Mouse (Mus musculus): ENCODE measurements around the gene Pkd1l2.

Gene Pkd1l2

DNA sequence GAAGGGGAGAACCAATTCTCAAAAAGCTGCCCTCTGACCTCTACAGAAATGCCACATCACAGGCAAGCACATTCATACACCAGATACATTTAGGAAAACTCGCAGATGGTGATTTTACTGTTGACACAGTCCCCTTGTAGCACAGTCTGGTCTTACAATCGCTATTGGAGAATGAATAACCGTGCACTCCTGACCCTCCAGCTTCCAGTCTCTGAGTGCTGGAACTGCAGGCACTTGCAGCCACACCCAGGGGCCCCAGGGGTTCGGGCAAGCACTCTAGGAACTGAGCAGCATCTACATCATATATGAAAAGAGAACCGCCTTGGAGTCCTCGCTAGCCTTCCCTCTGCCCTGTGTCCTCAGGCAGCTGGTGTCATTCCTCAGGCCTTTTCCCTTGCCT, 50.8 kb downstream of the Pkd1l2 start:
- no peak for DNase-seq

DNA sequence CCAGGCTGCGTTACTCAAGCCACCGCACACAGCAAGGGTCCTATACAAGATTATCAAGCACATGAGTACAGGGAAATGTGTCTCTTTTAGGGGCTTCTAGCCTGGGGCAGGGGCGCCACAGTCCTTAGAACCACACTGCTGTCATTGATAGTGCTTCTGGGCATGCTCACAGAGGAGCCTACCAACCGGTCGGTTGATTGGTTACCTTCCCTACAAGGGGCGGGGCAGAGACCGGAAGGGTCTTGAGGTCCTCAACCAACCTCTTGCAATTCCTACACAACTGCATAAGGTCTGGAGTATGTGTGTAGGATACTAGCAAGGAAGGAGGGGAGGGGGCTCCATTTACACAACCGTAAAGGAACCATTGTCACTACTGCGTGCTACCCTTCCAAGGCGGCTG, 53.6 kb downstream of the Pkd1l2 start:
- DNase-seq = no peak

DNA sequence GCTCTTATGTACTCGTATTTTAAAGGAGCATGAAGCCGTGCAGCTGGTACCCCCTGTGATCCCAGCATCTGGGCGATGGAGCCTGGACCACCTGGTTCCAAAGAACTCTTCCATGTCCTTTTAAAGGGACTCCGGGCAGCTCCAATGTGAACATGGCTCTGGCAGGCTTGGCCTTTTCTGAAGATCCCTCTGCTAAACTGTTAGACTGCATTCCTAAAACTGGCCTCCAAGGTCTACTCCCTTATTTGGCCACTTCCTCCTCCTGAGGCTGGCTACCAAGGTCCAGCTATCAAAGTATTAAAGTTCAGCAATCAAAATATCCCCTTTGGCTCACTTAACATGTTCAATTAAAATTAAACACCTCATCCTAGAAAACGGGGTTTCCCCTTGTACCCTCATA, 54.6 kb downstream of the Pkd1l2 start:
- DNase-seq = no peak

DNA sequence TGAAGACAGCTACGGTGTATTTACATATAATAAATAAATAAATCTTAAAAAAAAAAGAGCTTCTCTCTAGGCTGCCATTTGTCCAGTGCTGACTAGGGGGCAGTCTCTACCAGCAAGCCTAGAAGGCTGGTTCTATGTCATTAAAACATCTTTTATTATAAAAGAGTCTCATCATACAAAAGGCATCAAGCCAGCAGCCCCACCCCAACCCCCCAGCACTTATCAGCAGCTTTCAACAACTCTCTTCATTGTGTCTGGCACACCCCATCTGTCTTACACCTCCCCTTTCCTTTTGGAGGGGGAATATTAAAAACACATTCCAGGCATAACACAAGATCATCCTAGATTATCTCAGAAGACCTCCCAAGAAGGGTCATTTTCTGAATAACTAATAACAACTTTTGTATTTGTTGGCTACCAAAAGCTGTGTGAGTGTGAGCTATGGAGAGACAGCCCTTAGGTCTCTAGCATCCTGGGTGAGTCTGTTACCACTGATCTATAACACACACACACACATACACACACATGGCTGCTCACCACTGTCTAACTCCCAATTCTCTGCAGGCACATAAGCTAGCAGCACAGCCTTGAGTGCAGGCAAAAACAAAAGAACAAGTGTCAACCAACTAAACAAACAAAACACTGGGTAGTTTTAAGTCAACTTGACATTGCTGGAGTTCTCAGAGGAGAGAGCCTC, 59.8 kb downstream of the Pkd1l2 start:
- no peak for DNase-seq

DNA sequence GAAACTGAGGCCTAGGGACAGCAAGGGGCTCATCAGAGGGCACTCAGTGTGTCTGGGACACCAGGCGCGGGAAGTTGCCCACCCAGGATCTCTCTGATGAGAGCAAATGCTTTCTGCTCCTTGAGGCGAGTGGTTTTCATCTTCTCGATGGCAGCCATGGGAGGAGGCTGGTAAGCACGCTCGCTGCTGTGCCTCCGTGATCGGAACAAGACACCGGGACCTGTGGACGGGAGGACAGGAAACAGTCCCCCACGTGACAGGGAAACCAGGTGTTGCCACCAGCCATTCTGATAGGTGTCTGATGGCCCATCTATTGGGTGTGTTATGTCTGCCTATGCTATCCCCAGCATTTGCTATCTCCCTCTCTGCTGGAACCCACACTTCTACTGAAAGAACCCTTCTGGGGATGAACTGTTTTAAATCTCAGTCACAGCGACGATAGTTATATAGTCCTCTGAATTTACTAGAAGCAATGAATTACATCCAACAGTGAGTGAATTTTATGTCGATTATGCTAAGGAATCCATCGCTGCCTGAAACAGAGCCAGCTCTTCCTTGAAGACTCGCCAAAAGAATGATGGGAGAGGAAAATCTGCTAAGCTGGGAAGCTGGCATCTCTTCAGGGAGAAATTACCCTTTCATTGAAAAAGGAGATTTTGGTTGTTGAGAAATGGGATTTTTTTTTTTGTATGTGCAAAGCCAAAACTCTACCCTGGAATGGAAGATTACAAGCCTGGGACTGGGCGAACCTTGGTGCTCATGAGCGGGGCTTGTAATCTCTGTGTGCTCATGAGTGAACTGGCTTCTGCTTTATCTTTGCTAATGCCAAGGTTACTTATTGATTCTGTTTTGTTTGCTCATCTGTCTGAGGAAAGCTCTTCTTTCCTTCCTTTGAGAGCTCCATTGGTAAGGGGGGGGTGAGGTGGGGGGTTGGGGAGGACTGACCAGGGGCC, 62.6 kb downstream of the Pkd1l2 start:
- DNase-seq = peak; percentile 19

DNA sequence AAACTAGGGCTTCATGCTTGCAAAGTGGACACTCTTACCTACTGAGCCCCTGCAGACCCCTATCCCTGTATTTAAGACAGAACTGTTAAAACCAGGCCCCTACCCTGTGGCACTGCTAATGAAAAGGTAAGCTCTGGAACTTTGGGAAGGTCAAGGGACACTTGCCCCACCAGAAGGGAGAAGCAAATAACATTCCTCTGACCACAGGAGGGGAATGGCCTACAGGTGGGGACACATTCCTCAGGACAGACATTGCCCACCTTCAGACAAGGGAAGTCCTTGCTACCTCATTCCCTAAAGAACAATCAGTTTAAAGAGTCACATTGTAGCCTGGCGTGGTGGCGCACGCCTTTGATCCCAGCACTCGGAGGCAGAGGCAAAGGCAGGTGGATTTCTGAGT, 64.4 kb downstream of the Pkd1l2 start:
- DNase-seq = no peak

DNA sequence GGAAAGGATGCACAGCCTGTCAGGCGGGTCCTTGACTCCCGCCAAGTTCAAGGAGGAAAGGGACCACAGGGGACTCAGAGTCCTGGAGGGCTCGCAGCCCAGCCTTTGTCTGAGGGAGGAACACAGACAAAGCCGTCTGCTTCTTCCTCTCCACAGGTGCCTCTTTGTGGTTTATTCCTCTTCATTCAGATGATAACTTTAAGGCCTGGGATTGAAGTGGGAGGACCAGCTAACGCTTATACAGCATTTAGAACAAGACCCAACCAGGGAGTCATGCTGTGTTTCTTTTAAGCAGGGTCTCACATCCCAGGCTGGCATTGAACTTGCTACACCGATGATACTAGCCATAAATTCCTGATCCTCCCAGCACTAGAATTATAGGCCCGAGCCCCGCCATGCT, 65.2 kb downstream of the Pkd1l2 start:
- DNase-seq = no peak

DNA sequence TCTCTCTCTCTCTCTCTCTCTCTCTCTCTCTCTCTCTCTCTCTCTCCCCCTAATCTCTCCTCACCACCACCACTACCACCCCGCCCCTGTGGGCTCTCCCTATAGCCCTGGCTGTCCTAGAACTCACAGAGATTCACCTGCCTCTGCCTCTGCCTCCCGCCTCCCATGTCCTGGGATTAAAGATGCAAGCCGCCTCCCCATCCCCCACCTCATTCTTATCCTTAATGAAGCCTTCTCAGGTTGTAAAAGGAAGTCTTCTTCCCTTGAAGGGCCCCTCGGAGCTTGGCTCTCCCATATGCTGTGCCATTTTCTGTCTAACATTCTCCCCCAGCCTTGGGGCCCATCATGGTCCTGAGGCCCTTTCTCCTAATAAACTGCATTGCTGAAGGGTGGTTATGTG, 66.6 kb downstream of the Pkd1l2 start:
- no peak for DNase-seq

DNA sequence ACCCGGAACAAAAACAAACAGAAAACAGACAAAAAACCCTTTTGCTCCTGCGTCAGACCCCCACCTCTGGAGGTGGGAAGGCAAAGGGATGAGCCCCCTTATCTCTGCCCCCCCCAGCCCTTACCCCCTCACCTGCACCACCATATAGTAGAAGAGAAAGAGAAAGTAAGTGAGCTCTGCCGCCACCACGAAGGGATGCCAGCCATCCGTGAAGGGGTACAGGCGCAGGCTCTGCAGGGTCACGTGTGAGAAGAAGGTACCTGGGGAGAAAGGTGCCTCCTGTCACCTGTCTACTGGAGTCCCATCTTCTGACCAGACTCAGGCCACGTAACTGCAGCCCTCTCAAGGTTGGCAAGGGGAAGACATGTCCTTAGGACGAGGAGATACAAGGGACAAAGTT, 70.9 kb downstream of the Pkd1l2 start:
- no peak for DNase-seq

DNA sequence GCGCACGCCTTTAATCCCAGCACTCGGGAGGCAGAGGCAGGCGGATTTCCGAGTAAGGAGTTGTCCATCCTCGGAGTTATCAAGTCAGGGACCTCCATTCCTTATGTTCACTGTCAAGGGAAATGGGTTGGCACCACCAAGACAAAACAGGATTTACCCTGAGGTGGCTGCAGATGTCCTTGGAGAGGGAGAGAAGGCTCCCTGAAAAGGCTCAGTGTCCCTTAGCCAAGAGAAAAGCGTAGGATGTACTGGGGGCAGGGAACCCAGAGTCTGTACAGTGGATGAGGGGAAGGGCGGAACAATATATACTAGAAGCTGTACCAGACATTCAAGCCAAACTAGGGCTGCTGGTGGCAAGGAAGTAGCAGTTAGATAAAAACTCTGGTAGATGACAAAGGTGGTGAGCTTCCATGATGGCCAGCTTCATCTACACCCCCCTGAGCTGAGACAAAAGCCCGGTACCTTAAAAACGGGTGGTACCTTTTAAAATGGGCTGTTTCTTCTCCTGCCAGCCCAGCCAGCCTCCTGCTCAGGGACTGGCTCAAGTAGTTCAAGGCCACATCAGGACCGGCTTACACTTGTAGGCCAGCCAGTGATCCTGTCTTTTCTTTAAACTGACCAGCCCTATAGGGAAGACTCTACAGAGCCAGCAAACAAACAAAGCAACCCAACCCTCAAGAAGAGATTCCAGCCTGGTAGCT, 88.1 kb downstream of the Pkd1l2 start:
- DNase-seq = no peak

DNA sequence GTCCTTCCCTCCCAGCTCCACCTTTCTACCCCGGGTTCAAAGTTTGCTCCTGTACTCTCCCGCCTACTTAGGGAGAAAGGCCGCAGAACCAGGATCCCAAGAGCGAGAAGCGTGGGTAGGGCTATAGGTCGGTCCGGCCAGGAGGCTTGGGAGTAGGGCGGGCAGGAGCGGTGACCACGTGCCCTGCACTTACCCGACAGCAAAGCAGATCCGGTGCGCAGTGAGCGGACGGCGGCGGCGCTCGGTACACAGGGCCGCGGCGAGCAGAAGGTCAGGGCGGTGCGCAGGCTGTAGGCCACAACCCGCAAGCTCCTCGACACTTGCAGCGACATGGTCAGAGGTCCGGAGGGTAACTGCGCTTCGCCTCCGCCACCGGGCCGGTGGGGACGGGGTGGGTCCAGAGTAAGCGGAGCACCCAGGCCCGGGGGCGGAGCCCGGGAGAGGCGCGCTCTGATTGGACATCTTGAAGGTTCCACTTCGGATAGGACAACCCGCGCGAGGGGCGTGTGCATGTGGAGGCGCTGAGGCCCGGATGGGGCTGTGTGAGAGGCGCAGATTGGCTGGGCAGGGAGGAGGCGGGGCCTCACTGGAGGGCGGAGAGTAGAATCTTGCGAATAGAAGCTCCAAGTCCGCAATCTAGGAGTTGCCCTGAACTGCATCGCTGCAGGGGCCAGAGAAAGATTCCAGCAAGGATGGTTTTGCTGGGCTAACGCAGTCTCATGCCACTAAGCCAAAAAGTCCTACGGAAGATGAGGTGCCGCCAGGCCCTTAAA, 89.0 kb downstream of the Pkd1l2 start, which contains the start of gene Gcsh:
TSS of gene Gcsh (minus strand) at position 443 of the 773 bp plus-strand sequence.
- DNase-seq = peak; percentile 98

DNA sequence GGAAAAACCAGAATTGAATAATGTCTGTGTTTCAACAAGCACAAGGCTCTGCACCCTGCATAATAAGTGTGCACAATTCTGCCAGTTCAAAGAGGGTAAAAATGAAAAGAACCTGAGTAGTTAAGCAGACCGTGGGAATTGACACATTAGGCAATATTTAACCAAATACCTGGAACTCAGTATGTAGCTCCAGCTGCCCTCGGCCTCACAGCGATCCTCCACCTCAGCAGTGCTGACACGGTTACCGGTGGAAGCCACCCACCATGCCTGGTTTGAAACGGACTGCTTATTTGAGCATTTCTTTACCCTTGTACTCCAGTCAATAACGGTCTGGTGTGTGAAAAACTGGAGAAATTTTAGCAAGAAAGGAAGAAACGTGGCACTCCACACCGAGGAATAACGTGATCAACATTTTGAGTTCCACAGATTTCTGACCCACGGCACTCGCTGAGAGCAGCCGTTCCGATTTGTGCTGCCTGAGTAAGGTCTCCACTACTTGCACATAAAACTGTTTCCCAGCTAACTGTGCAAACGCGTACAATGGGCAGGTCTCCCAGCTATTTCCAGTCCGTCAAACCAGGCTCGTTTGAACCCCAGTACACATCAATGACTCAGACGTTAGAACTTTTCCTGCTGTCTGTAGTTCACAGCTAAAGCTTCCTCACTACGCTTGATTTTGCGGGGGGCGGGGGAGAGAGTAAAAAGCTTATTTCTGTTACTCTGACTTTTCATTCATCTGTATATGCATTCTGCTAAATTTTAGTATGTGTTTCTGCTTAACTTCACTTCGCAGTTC, 89.9 kb downstream of the Pkd1l2 start:
- no peak for DNase-seq

DNA sequence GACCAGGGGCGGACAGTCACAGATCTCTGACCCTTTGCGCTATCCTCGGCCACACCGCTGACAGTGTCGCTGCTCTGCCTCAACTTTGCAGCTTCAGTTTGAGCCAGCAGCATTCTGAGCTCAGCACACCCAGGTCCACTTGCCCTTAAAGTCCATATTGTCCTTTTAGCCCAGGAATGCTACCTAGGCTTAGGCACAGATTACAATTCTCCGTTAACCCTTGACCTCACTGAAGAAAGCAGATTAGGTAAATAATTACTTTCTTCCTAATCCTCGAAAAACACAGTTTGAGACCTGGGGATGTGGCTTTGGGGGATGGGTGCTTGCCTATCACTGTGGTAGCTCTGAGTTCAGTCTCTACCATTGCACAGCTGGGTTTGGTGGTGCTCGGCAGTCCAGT, 91.0 kb downstream of the Pkd1l2 start:
- no peak for DNase-seq

DNA sequence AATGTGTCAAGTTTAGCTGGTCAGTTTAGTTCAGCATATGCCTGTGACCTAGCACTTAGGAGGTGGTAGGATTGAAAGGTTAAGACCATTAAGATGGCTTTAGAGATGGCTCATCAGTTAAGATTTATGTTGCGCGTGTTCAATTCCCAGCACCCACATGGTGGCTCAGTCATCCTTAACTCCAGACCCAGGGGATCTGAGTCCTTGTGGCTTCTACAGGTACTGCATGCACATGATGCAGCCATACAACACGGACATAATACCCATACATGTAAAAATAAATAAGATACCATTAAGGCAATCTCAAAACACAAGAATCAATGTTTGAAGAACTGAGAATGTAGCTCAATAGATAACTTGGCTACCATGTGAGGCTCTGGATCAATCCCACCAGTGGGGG, 92.4 kb downstream of the Pkd1l2 start:
- no peak for DNase-seq

DNA sequence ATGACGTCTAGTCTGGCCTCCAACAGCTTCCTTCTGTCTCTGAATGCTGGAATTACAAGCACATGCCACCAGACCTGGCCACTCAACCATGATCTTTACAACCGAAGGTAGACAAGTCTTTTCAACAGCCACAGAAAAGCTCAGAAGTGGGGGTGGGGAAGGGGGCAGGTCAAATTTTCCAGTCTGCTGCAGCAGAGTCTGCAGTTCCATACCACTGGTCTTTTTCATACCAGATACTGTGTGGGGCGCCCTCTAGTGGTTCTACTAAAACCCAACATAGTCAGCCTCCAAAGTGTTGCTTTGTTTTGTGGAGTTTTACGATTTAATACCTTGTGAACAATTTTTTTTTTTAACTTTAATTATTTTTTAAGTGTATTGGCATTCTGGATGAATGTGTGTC, 102.1 kb downstream of the Pkd1l2 start:
- DNase-seq = peak; percentile 34

DNA sequence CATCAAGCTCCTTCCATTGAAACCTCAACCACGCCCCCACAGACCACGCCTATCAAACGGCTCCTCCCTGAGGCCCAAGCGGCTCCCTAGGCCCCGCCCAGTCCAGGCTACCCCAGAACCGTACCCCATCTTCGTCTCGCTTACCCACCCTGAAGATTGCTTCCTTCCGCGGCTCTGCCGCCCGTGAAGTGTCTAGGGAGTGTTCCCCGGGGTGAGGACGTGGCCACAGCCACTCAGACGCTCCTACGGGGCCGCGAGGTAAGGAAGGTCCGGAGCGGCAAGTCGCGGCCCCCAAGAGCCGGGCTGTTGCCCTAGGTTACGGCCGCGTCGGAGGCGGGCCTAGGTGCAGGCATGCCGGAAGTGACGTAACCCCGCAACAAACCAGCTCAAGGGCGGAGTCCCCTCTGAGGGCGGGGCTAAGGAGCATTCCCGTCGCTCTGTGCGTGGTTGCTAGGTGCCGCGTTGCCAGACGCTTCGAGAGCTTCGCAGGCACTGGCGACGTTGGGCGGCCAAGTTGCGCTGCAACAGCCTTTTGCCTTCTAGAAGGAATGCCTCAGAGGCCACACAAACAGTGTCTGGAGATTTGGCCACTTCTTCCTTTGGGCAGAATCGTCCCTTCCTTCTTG, 103.5 kb downstream of the Pkd1l2 start, which contains the start of gene 1700030J22Rik:
TSS of gene 1700030J22Rik (minus strand) at position 329 of the 626 bp plus-strand sequence.
- DNase-seq = peak; percentile 98

DNA sequence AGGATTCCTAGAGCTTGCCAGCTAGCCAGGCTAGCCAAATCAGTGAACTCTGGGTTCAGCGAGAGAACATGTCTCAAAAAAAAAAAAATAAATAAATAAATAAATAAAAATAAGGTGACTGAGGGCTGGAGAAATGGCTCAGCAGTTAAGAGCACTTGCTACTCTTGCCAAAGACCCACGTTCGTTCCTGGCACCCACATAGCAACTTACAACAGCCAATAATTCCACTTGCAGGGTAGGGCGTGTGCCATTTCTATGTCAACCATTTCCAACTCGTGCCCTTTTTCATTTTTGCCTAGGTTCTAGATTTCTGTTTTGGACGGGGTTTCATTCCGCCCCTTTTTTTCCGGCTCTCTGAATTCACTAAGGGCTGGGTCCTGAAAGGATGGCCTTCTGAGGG, 104.2 kb downstream of the Pkd1l2 start:
- peak; percentile 19 for DNase-seq

DNA sequence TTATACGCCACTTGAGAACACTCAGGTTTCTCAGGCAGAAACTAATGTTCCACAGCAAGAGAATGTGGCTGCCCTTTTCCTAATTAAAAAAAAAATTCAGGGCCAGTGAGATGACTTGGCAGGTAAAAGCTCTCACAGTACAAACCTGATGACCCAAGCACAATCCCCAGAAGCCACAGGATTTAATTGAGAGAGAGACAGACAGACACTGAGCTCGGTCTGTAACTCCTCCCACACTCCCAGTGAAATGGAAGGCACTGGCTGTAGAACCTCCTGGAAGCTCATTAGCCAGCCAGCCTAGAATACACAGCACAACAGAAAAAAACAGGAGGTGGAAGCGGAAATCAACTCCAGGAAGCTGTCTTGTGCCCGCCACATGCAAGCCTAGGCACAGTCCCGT, 106.6 kb downstream of the Pkd1l2 start:
- DNase-seq = no peak

DNA sequence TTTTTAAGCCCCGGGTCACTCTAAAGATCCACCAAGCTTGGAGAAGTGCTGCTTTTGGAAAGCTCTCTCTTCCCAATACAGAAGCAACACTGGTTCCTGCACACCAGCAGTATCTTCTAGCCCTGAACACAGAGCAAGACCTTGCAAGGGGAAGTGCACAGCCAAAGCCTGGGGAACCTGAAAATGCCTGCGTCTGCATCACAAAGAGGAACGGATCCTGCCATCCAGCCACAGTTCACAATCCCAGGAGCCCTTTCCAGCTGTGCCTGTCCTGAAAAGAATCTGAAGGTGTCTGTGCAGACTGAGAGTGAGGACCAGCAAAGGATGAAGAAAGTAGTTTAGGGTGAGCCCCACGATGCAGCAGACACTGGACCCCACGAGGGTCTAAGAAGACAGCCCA, 107.2 kb downstream of the Pkd1l2 start:
- DNase-seq = peak; percentile 31

DNA sequence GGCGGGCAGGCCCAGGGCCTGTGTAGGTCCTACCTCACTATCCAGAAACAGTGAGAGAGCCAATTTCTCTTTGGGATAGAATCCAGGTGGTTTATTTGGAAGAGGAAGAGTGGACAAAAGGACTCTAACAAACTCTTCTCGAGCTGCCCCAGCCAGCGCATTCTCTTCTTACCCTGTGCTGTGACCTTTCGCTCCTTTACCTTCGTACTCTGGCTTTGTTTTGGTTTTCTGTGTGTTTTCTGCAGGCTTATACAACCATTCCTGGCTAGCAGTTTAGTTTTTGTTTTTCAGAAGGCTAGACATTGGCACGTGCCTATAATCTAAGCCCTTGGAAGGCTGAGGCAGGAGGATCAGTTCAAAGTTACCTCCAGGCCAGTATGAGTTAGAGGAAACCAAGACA, 112.7 kb downstream of the Pkd1l2 start:
- DNase-seq = no peak

DNA sequence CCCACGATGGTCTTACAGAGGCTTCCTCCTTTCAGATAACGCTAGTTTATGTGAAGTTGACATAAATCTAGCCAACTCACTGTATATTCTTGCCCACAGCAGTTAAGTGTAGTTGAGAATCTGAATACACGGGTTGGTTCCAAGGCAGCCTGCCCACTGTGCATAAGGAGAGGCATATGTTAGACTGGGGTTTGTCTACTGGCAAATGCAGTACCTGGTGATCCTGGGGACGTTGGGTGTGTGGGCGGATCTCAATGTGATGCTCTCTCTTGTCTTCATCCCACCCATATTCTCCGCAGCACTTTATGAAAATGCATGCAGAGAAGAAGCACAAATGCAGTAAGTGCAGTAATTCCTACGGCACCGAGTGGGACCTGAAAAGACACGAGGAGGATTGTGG, 127.8 kb downstream of the Pkd1l2 start:
- peak; percentile 93 for DNase-seq

Data from layer of hippocampus, adult 9-11 months (tissue).